Mouse (Mus musculus) liver, adult (tissue): ENCODE results near the gene Gnai2.

Source experiments
- GATA4 ChIP-seq: IDR thresholded peaks from 2 replicates; pipeline ENCODE4 v1.6.1; 2014; ENCODE audit warnings: mild to moderate bottlenecking, low read length; ENCODE audit not compliant: insufficient replicate concordance

The Gnai2 gene

GRCm38 (mm10) chr9:107596619-107597569 is 38.3 kb downstream of the Gnai2 start:
- no peak for TF ChIP-seq GATA4

GRCm38 (mm10) chr9:107594281-107595062 is 40.7 kb downstream of the Gnai2 start:
- no peak for TF ChIP-seq GATA4

GRCm38 (mm10) chr9:107593101-107593976 is 41.8 kb downstream of the Gnai2 start:
- no peak for TF ChIP-seq GATA4

- no peak for TF ChIP-seq GATA4
Observed at GRCm38 (mm10) chr9:107590773-107591060, 44.5 kb downstream of the Gnai2 start.

GRCm38 (mm10) chr9:107590058-107590772 is 45.0 kb downstream of the Gnai2 start:
- no peak for TF ChIP-seq GATA4

- peak; percentile 37; the same call in 1 of the 2 replicates for TF ChIP-seq GATA4
Observed at GRCm38 (mm10) chr9:107587833-107588639, 47.1 kb downstream of the Gnai2 start.

- peak; percentile 86; the same call in 1 of the 2 replicates for TF ChIP-seq GATA4
Observed at GRCm38 (mm10) chr9:107586974-107587832, 48.0 kb downstream of the Gnai2 start, which contains the start of gene Ifrd2. TSS of gene Ifrd2 (plus strand) at chr9:107587642.

GRCm38 (mm10) chr9:107586504-107586903 is 48.7 kb downstream of the Gnai2 start:
- TF ChIP-seq GATA4, result no peak

GRCm38 (mm10) chr9:107583174-107583573 is 52.0 kb downstream of the Gnai2 start:
- no peak for TF ChIP-seq GATA4

- no peak for TF ChIP-seq GATA4
Observed at GRCm38 (mm10) chr9:107582509-107583062, 52.6 kb downstream of the Gnai2 start.

- TF ChIP-seq GATA4, result no peak
Observed at GRCm38 (mm10) chr9:107581584-107581983, 53.6 kb downstream of the Gnai2 start.

GRCm38 (mm10) chr9:107580501-107581317 is 54.5 kb downstream of the Gnai2 start, which contains the start of gene Hyal3:
TSS of gene Hyal3 (plus strand) at chr9:107580818.
- TF ChIP-seq GATA4, result no peak
